ENCODE assay signal across 13 mouse cellular contexts in genomic region chr14:30291389-30292134, GRCm38 (mm10).
DNase-seq lines count a peak whose midpoint lies in the region; ATAC-seq and TF ChIP-seq lines count a peak whose summit lies in the region.
"Had no signal": no experiment of that assay in that cellular context is flagged by ENCODE, and none has a peak within 500 bp of the region (broad histone marks: within the 10 kb centered on the region; RNA-seq: fewer than 3 reads in every experiment).

No protein-coding gene starts in this region.

- H3K4me1 ChIP-seq in hindbrain, postnatal 0 days (ENCODE audit: insufficient read depth, low read length) = no peaks in the 10 kb centered on the region
- no peaks in the 10 kb centered on the region for H3K4me1 ChIP-seq in hindbrain, embryonic 11.5 days (replicated peaks; ENCODE audit: control insufficient read depth, insufficient read depth, low read length)
- H3K4me1 ChIP-seq in spleen, adult 2 months (ENCODE audit: control insufficient read depth, insufficient read depth, insufficient read length) = peaks cover 5% of the 10 kb centered on the region; the same call in 1 of the 2 replicates

- H3K27ac ChIP-seq in hindbrain, postnatal 0 days = no peak overlapping the region
- no peak overlapping the region for H3K27ac ChIP-seq in hindbrain, embryonic 11.5 days (ENCODE audit: low read depth, low read length)
- H3K27ac ChIP-seq in spleen, adult 2 months (ENCODE audit: insufficient read depth, low read length) = peak overlapping the region; percentile 52
- H3K27ac ChIP-seq: midbrain, embryonic 12.5 days had no signal

- 60% methylated on average over 9 of the region's 9 CpGs for WGBS in hindbrain, postnatal 0 days
- 66% methylated on average over 9 of the region's 9 CpGs for WGBS in hindbrain, embryonic 11.5 days
- WGBS in spleen, adult 2 months = 21% methylated on average over 9 of the region's 9 CpGs

- ATAC-seq in hindbrain, postnatal 0 days = no peak
- no peak for ATAC-seq in hindbrain, embryonic 11.5 days (ENCODE audit: low FRiP score)
- peak; percentile 68 for ATAC-seq in activated CD4-positive, CD25-positive, alpha-beta regulatory T cell, adult 4 months
- ATAC-seq in megakaryocyte, adult 5-6 weeks (ENCODE audit: poor library complexity, severe bottlenecking) = no peak

- no peaks in the 10 kb centered on the region for H3K36me3 ChIP-seq in hindbrain, postnatal 0 days (ENCODE audit: insufficient read depth, low read length)
- H3K36me3 ChIP-seq in hindbrain, embryonic 11.5 days (ENCODE audit: control insufficient read depth, insufficient read depth, low read length) = no peaks in the 10 kb centered on the region
- no peaks in the 10 kb centered on the region for H3K36me3 ChIP-seq in spleen, adult 2 months (ENCODE audit: control insufficient read depth, insufficient read depth, low read length)
- H3K36me3 ChIP-seq: midbrain, embryonic 12.5 days had no signal

- TF ChIP-seq POLR2A in spleen, adult 2 months (IDR thresholded peaks at IDR 0.05; ENCODE audit: low read depth, low read length) = no peak

- no peak overlapping the region for H3K9ac ChIP-seq in hindbrain, postnatal 0 days (replicated peaks; ENCODE audit: low read length)
- H3K9ac ChIP-seq in hindbrain, embryonic 11.5 days (ENCODE audit: low read depth, low read length) = no peak overlapping the region
- H3K9ac ChIP-seq: midbrain, embryonic 12.5 days had no signal

- H3K4me3 ChIP-seq in hindbrain, postnatal 0 days (ENCODE audit: low read length) = no peak overlapping the region
- H3K4me3 ChIP-seq in hindbrain, embryonic 11.5 days (ENCODE audit: low read depth, low read length) = no peak overlapping the region
- no peak overlapping the region for H3K4me3 ChIP-seq in spleen, adult 2 months (ENCODE audit: extremely low read depth, insufficient read depth, insufficient read length)
- H3K4me3 ChIP-seq: midbrain, embryonic 12.5 days had no signal

- intact Hi-C loops in left cerebral cortex, postnatal 10 days (cut with DNase I) = no loop called here
- intact Hi-C loops in gastrocnemius, postnatal 36 days (cut with DNase I) = no loop called here

- no peaks in the 10 kb centered on the region for H3K27me3 ChIP-seq in hindbrain, postnatal 0 days (ENCODE audit: insufficient read depth, low read length)
- no peaks in the 10 kb centered on the region for H3K27me3 ChIP-seq in hindbrain, embryonic 11.5 days (ENCODE audit: control insufficient read depth, insufficient read depth, low read length)
- no peaks in the 10 kb centered on the region for H3K27me3 ChIP-seq in spleen, adult 2 months (ENCODE audit: control insufficient read depth, insufficient read depth, low read length)
- H3K27me3 ChIP-seq: midbrain, embryonic 12.5 days had no signal

- H3K9me3 ChIP-seq in hindbrain, postnatal 0 days (ENCODE audit: low read length) = no peaks in the 10 kb centered on the region
- no peaks in the 10 kb centered on the region for H3K9me3 ChIP-seq in hindbrain, embryonic 11.5 days (ENCODE audit: control insufficient read depth, low read length)
- H3K9me3 ChIP-seq: midbrain, embryonic 12.5 days had no signal

- TF ChIP-seq CTCF in hindbrain, postnatal 0 days (IDR thresholded peaks at IDR 0.05; ENCODE audit: low read depth) = no peak
- TF ChIP-seq CTCF in spleen, adult 2 months (IDR thresholded peaks at IDR 0.05; ENCODE audit: extremely low read depth, insufficient read depth, insufficient read length, insufficient replicate concordance) = no peak

- peak; percentile 52 for DNase-seq in hindbrain, postnatal 0 days (ENCODE audit: low spot score)
- no peak for DNase-seq in hindbrain, embryonic 11.5 days (ENCODE audit: low spot score)
- peak; percentile 21 for DNase-seq in CD4-positive helper T cell, adult 2 months (ENCODE audit: low read depth, low spot score)
- peak; percentile 53 to 68 for DNase-seq in spleen, adult 2 months (ENCODE audit: low read depth in 1 of 2, low spot score in 2 of 2)
- no peak for DNase-seq in left cerebral cortex, postnatal 10 days (ENCODE audit: extremely low spot score in 1 of 2, low spot score in 2 of 2)
- DNase-seq in gastrocnemius, postnatal 36 days = no peak
- DNase-seq: adrenal gland, postnatal 25 days; cerebellum, adult 9-11 months; kidney, adult 18-20 months; right cerebral cortex, adult 18-20 months had no signal

- H3K4me2 ChIP-seq in hindbrain, postnatal 0 days (ENCODE audit: low read depth, low read length) = no peak overlapping the region
- no peak overlapping the region for H3K4me2 ChIP-seq in hindbrain, embryonic 11.5 days (replicated peaks; ENCODE audit: low read depth, low read length)
- H3K4me2 ChIP-seq: midbrain, embryonic 12.5 days had no signal

Comparison
In these comparisons a context has a peak if more than half of its experiments do, and no peak if none do; other contexts are left out.
1. DNase-seq: peak in hindbrain, postnatal 0 days (single experiment), CD4-positive helper T cell, adult 2 months (single experiment) and spleen, adult 2 months (2 of 2); none in hindbrain, embryonic 11.5 days (single experiment), left cerebral cortex, postnatal 10 days (0 of 2) and gastrocnemius, postnatal 36 days (0 of 2).